Mouse (Mus musculus) liver, adult 2 months (tissue): ENCODE results near the gene Ift57. TPM values are rescaled to one million over a fixed set of nuclear protein-coding genes. Genes with fewer than 3 reads are reported as not detected.

Experiments used
- DNase-seq: peaks from one replicate; pipeline ENCODE4 v3.0.0-alpha.2; 2011; ENCODE audit warnings: low read depth, low spot score; ENCODE audit errors: extremely low read depth
- H3K27ac ChIP-seq: fragments of 200-500 bp; replicated peaks from 2 replicates; pipeline ENCODE4 v1.5.1; 2012; ENCODE audit warnings: low read depth, mild to moderate bottlenecking, control low read depth, inconsistent platforms, low read length; ENCODE audit not compliant: insufficient read depth
- H3K27me3 ChIP-seq: fragments of 200-500 bp; 2 replicates; pipeline ENCODE4 v1.6.1; 2012; ENCODE audit warnings: mild to moderate bottlenecking, moderate library complexity, low read length, inconsistent platforms; ENCODE audit not compliant: control insufficient read depth, insufficient read depth
- H3K36me3 ChIP-seq: fragments of 200-500 bp; 2 replicates; pipeline ENCODE4 v1.6.1; 2012; ENCODE audit warnings: low read length, inconsistent platforms; ENCODE audit not compliant: control insufficient read depth, insufficient read depth
- H3K4me1 ChIP-seq: fragments of 200-500 bp; 2 replicates; pipeline ENCODE4 v1.6.1; 2011; ENCODE audit warnings: low read length; ENCODE audit not compliant: control insufficient read depth, insufficient read depth
- H3K4me3 ChIP-seq: fragments of 200-500 bp; 2 replicates; pipeline ENCODE4 v1.5.1; 2011; ENCODE audit warnings: low read depth, mild to moderate bottlenecking, control low read depth, low read length, moderate library complexity; ENCODE audit not compliant: insufficient read depth
- H3K79me2 ChIP-seq: fragments of 200-500 bp; 2 replicates; pipeline ENCODE4 v1.6.1; 2012; ENCODE audit warnings: inconsistent platforms, mild to moderate bottlenecking, low read length, moderate library complexity; ENCODE audit not compliant: control insufficient read depth, insufficient read depth
- H3K9ac ChIP-seq: fragments of 200-500 bp; 2 replicates; pipeline ENCODE4 v1.6.1; 2012; ENCODE audit warnings: low read depth, mild to moderate bottlenecking, control low read depth, inconsistent platforms, low read length
- CTCF ChIP-seq: fragments of 200-500 bp; IDR thresholded peaks from 2 replicates; pipeline ENCODE4 v1.5.1; 2011; ENCODE audit warnings: low read depth, low read length, control low read depth
- POLR2A ChIP-seq: fragments of 200-500 bp; IDR thresholded peaks from 2 replicates; pipeline ENCODE4 v1.6.1; 2011; ENCODE audit warnings: low read length, control low read depth; ENCODE audit not compliant: insufficient read depth; ENCODE audit errors: extremely low read depth
- WGBS: fragments of 180-500 bp; shearing (Covaris S2); methylation state at CpG from one replicate; pipeline ENCODE4 v1.1.7; 2018; 5-methylcytosine and 5-hydroxymethylcytosine counted together
- polyA plus RNA-seq: library from polyadenylated mRNA; depleted of rRNA; stranded (reverse); fragments of >200 nt; gene quantifications from 2 replicates; pipeline ENCODE4 v1.2.3, GENCODE M21; 2012
- total RNA-seq: library from RNA; depleted of rRNA; stranded (reverse); fragments of >200 nt; gene quantifications from 2 replicates; pipeline ENCODE4 v1.2.3, GENCODE M21; 2014

Gene Ift57
- total and polyA plus RNA-seq, 2 experiments: 0.31 to 1.2 TPM

- TF ChIP-seq CTCF: no peak
- TF ChIP-seq POLR2A: no peak
- no peak overlapping the region for H3K4me3 ChIP-seq
- H3K9ac ChIP-seq: no peak overlapping the region
- no peaks in the 10 kb centered on the region for H3K36me3 ChIP-seq
- DNase-seq: peak; percentile 66
- no peaks in the 10 kb centered on the region for H3K79me2 ChIP-seq
- H3K4me1 ChIP-seq: peaks cover 5% of the 10 kb centered on the region
- H3K27me3 ChIP-seq: no peaks in the 10 kb centered on the region
- 0 out of 2 replicates have a peak overlapping the region, but pooled peaks have one; percentile 27 for H3K27ac ChIP-seq
- WGBS: 59% methylated on average over 12 of the region's 12 CpGs
Observed at GRCm38 (mm10) chr16:49770320-49771189, 71.5 kb downstream of the Ift57 start.

- no peak for TF ChIP-seq CTCF
- TF ChIP-seq POLR2A: no peak
- no peaks in the 10 kb centered on the region for H3K79me2 ChIP-seq
- H3K9ac ChIP-seq: no peak overlapping the region
- no peak overlapping the region for H3K4me3 ChIP-seq
- H3K27me3 ChIP-seq: no peaks in the 10 kb centered on the region
- H3K4me1 ChIP-seq: peaks cover 5% of the 10 kb centered on the region
- DNase-seq: no peak
- 88% methylated on average over 7 of the region's 7 CpGs for WGBS
- H3K27ac ChIP-seq: no peak overlapping the region
- H3K36me3 ChIP-seq: no peaks in the 10 kb centered on the region
Observed at GRCm38 (mm10) chr16:49771609-49772396, 72.8 kb downstream of the Ift57 start.

GRCm38 (mm10) chr16:49772576-49772975 lies 73.5 kb downstream of the Ift57 start:
- H3K27me3 ChIP-seq: no peaks in the 10 kb centered on the region
- DNase-seq: no peak
- peaks cover 5% of the 10 kb centered on the region for H3K4me1 ChIP-seq
- no peaks in the 10 kb centered on the region for H3K36me3 ChIP-seq
- no peak overlapping the region for H3K9ac ChIP-seq
- H3K27ac ChIP-seq: no peak overlapping the region
- 53% methylated on average over 1 of the region's 1 CpGs for WGBS
- no peak overlapping the region for H3K4me3 ChIP-seq
- TF ChIP-seq POLR2A: no peak
- TF ChIP-seq CTCF: no peak
- H3K79me2 ChIP-seq: no peaks in the 10 kb centered on the region

- Histone ChIP-seq H3K9ac (no peak overlapping the region), H3K4me1 (peaks cover 5% of the 10 kb centered on the region), H3K27me3 (no peaks in the 10 kb centered on the region), H3K4me3 (no peak overlapping the region), H3K27ac (no peak overlapping the region), H3K79me2 (no peaks in the 10 kb centered on the region), H3K36me3 (no peaks in the 10 kb centered on the region)
- TF ChIP-seq POLR2A (no peak), CTCF (no peak)
- no peak for DNase-seq
- WGBS: 87% methylated on average over 1 of the region's 1 CpGs
Observed at GRCm38 (mm10) chr16:49773068-49773467, 74.0 kb downstream of the Ift57 start.

GRCm38 (mm10) chr16:49774059-49775001 lies 75.3 kb downstream of the Ift57 start:
- peaks cover 5% of the 10 kb centered on the region for H3K4me1 ChIP-seq
- no peak for DNase-seq

More at GRCm38 (mm10) chr16:49774059-49775001, 75.3 kb downstream of the Ift57 start:
- Histone ChIP-seq H3K27ac (no peak overlapping the region), H3K4me3 (no peak overlapping the region), H3K79me2 (no peaks in the 10 kb centered on the region), H3K27me3 (no peaks in the 10 kb centered on the region), H3K36me3 (no peaks in the 10 kb centered on the region), H3K9ac (no peak overlapping the region)
- WGBS: 85% methylated on average over 18 of the region's 18 CpGs
- TF ChIP-seq CTCF: no peak
- TF ChIP-seq POLR2A: no peak
